Mouse (Mus musculus): ENCODE results near the gene Filip1. TPM values are rescaled to one million over a fixed set of nuclear protein-coding genes. Genes with fewer than 3 reads are reported as not detected.
A peak's percentile ranks its signal among the peaks of the same experiment; 100 is the strongest.

The Filip1 gene
- polyA plus RNA-seq, 1 experiment from 2014 or later: 10.1 TPM

DNA sequence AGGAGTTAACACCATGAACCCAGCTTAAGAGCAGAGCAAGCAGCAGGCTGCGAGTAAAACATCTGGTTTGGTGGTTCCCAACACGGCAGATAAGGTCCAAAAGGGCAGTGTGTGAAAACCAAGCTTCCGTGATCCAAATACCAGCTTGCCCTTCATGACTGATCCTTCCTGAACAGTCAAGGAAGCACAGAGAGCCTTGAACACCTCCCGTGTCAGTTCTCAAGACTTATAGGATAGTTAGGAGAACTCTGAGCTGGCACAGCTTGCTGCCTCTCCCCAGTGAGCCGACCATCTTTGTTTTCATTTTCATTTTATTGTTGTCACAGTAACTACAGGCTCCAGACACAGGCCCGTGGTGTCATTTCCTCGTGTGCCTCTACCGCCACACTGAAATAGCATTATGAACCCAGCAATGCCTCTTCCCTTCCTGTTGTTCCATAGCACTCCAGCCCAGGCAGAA, 42.0 kb downstream of the Filip1 start:
- ATAC-seq: peak; percentile 69
- H3K27me3 ChIP-seq (replicated peaks; ENCODE audit: insufficient read depth, low read length): no peaks in the 10 kb centered on the region
- TF ChIP-seq EP300 (IDR thresholded peaks at IDR 0.05): no peak
- 0 out of 2 replicates have a peak, but pooled peaks have one; percentile 5 for TF ChIP-seq CTCF (IDR thresholded peaks at IDR 0.05)
- H3K36me3 ChIP-seq (ENCODE audit: insufficient read depth, low read length): no peaks in the 10 kb centered on the region
- H3K4me2 ChIP-seq (replicated peaks; ENCODE audit: low read depth, low read length): peak overlapping the region; percentile 46
- peak overlapping the region; percentile 16; the same call in 1 of the 2 replicates for H3K4me3 ChIP-seq (ENCODE audit: low read depth, low read length)
- no peak overlapping the region for H3K9ac ChIP-seq (replicated peaks; ENCODE audit: low read depth)
- 31% methylated on average over 8 of the region's 8 CpGs for WGBS
- H3K27ac ChIP-seq (ENCODE audit: low read length): peak overlapping the region; percentile 51
- H3K4me1 ChIP-seq (ENCODE audit: insufficient read depth, low read depth, low read length): peaks cover 6% of the 10 kb centered on the region; the same call in 1 of the 2 replicates
- peak; percentile 66 for DNase-seq (ENCODE audit: low spot score)
- H3K9me3 ChIP-seq (ENCODE audit: low read length): no peaks in the 10 kb centered on the region

DNA sequence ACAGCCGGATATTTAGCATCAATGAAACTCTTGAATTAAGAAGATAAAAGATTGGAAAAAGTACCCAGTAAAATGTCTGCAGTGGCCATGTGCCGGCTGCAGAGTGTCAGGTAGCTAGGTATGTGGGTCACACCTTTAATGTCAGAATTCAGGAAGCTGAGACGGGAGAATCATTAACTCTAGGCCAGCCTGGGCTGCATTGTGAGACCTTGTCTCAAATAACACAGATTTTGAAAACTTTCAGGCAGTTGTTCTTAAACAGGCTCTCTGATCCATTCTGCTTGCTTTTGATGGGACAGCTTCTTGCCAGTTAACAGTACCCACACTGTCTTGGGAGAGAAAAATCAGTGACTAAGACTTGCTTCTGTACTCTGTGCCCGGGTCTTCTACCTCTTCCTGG, 43.1 kb downstream of the Filip1 start:
- Histone ChIP-seq H3K9ac (replicated peaks; ENCODE audit: low read depth) (no peak overlapping the region), H3K27me3 (replicated peaks; ENCODE audit: insufficient read depth, low read length) (no peaks in the 10 kb centered on the region), H3K4me2 (replicated peaks; ENCODE audit: low read depth, low read length) (no peak overlapping the region), H3K36me3 (ENCODE audit: insufficient read depth, low read length) (no peaks in the 10 kb centered on the region), H3K9me3 (ENCODE audit: low read length) (no peaks in the 10 kb centered on the region), H3K27ac (ENCODE audit: low read length) (no peak overlapping the region), H3K4me1 (ENCODE audit: insufficient read depth, low read depth, low read length) (peaks cover 3% of the 10 kb centered on the region; the same call in 1 of the 2 replicates), H3K4me3 (ENCODE audit: low read depth, low read length) (no peak overlapping the region)
- TF ChIP-seq EP300 (IDR thresholded peaks at IDR 0.05) (no peak), CTCF (IDR thresholded peaks at IDR 0.05) (no peak)
- 68% methylated on average over 4 of the region's 4 CpGs for WGBS
- no peak for DNase-seq (ENCODE audit: low spot score)
- no peak for ATAC-seq

DNA sequence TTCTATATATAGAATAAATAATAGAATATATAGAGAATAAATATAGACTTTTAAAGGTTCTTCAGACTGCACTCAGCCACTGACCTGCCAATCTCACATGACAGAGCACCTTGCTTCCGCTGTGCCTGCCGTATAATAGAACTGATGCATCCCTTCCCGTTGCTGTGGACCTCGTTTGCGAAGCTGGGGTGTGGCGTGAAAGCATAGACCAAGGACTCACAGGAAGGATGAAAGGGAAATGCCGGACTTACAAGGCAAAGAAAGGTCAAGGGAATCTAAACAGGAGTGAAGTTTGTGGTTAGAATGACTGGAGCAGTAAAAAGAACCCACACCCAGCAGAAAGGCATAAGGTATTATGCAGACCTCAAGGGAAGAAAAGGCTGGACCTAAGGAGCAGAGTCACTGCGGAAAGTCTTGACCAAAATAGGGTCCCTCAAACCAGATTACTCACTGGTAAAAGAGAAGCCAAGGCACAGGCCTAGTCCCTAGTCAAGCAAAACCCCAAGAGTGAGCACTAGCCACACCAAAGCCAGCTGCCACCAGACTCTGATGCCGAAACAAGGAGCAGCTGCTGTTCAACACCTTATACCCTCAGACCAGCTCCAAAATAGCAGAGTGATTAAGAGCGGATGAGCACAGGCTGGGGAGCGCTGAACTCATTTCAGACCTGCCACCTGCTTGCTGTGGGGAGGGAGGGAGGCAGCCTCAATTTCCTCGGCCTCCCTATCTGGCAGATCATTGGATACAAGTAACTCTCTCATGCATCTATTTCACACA, 45.8 kb downstream of the Filip1 start:
- DNase-seq (ENCODE audit: low spot score) (no peak), ATAC-seq (no peak)
- Histone ChIP-seq H3K4me3 (ENCODE audit: low read depth, low read length) (no peak overlapping the region), H3K9ac (replicated peaks; ENCODE audit: low read depth) (no peak overlapping the region), H3K4me1 (ENCODE audit: insufficient read depth, low read depth, low read length) (peaks cover 3% of the 10 kb centered on the region; the same call in 1 of the 2 replicates), H3K4me2 (replicated peaks; ENCODE audit: low read depth, low read length) (no peak overlapping the region), H3K27ac (ENCODE audit: low read length) (no peak overlapping the region), H3K27me3 (replicated peaks; ENCODE audit: insufficient read depth, low read length) (no peaks in the 10 kb centered on the region), H3K36me3 (ENCODE audit: insufficient read depth, low read length) (no peaks in the 10 kb centered on the region), H3K9me3 (ENCODE audit: low read length) (no peaks in the 10 kb centered on the region)
- WGBS: 73% methylated on average over 12 of the region's 12 CpGs
- TF ChIP-seq CTCF (IDR thresholded peaks at IDR 0.05) (no peak), EP300 (IDR thresholded peaks at IDR 0.05) (no peak)

DNA sequence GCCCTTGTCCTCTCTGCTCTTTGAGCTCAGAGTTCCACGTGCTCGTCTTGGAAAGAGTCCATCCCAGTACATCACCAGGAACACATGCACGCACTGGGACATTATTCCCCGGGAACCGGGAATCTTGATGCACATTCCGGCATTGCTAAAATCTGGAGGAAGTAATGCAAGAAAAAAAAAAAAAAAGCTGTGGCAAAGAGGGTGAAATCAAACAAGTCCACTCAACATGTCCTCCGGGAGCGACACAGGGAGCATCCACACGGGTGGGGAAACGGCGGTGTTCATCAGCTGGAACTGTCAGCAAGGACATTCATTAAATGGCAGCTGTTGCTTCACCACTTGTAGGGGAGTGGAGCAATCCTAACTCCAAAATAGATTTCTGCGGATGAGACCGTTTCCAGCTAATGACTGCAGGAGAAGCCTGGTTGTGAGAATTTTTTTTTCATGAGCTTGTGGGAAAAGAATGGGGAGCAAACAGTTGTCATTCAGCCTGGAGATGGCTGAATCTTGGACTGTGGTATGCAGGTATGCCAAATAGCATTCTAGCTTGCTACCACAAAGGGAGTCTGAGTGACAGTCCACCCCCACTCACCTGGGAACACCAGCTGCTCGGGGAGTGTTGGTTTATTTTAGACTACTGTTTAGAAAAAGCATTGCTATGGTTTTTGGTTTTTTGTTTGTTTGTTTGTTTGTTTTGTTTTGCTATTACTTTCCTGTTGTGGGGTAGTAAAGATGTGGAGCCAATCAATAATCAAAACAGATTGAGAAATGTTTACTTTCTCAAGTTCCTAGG, 46.9 kb downstream of the Filip1 start:
- Histone ChIP-seq H3K27me3 (replicated peaks; ENCODE audit: insufficient read depth, low read length) (no peaks in the 10 kb centered on the region), H3K4me1 (ENCODE audit: insufficient read depth, low read depth, low read length) (no peaks in the 10 kb centered on the region), H3K36me3 (ENCODE audit: insufficient read depth, low read length) (no peaks in the 10 kb centered on the region), H3K27ac (ENCODE audit: low read length) (0 out of 2 replicates have a peak overlapping the region, but pooled peaks have one; percentile 22), H3K9ac (replicated peaks; ENCODE audit: low read depth) (no peak overlapping the region), H3K4me3 (ENCODE audit: low read depth, low read length) (peak overlapping the region; percentile 9; the same call in 1 of the 2 replicates), H3K4me2 (replicated peaks; ENCODE audit: low read depth, low read length) (peak overlapping the region; percentile 32), H3K9me3 (ENCODE audit: low read length) (no peaks in the 10 kb centered on the region)
- TF ChIP-seq EP300 (IDR thresholded peaks at IDR 0.05) (no peak), CTCF (IDR thresholded peaks at IDR 0.05) (no peak)
- WGBS: 53% methylated on average over 14 of the region's 14 CpGs
- peak; percentile 43 for ATAC-seq
- peak; percentile 71 for DNase-seq (ENCODE audit: low spot score)

DNA sequence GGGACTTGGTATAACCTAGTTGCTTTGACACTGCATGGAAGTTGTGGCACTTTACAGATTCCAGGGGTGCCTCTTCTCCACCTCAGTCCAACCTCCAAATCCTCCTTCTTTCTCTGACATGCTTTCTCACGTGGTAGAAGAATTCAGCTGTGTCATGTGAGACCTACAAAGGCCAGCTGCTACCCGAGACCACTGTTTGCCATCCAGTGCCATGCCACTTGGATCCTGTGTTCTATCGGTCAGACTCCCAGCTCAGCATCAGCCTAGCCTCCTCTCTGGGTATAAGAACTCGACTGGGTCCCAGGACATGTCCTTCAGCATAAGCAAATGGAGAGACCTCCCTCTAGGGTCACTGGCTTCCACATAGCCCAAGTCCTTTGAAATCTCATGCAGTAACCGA, 47.6 kb downstream of the Filip1 start:
- ATAC-seq (no peak), DNase-seq (ENCODE audit: low spot score) (no peak)
- H3K36me3 ChIP-seq (ENCODE audit: insufficient read depth, low read length): no peaks in the 10 kb centered on the region
- no peak overlapping the region for H3K9ac ChIP-seq (replicated peaks; ENCODE audit: low read depth)
- no peaks in the 10 kb centered on the region for H3K4me1 ChIP-seq (ENCODE audit: insufficient read depth, low read depth, low read length)
- H3K27ac ChIP-seq (ENCODE audit: low read length): no peak overlapping the region
- no peaks in the 10 kb centered on the region for H3K9me3 ChIP-seq (ENCODE audit: low read length)
- no peak overlapping the region for H3K4me3 ChIP-seq (ENCODE audit: low read depth, low read length)
- TF ChIP-seq EP300 (IDR thresholded peaks at IDR 0.05) (no peak), CTCF (IDR thresholded peaks at IDR 0.05) (no peak)
- 63% methylated on average over 5 of the region's 5 CpGs for WGBS
- 0 out of 2 replicates have a peak overlapping the region, but pooled peaks have one; percentile 32 for H3K4me2 ChIP-seq (replicated peaks; ENCODE audit: low read depth, low read length)
- H3K27me3 ChIP-seq (replicated peaks; ENCODE audit: insufficient read depth, low read length): no peaks in the 10 kb centered on the region
